Mouse (Mus musculus) embryonic fibroblast, embryonic 13.5 days (primary cell): ENCODE measurements around the gene Pdpr.

Experiments
- CTCF ChIP-seq: IDR thresholded peaks from 2 replicates; pipeline ENCODE4 v1.5.1; 2011; ENCODE audit warnings: mild to moderate bottlenecking, control low read depth, low read length, moderate library complexity, borderline replicate concordance; ENCODE audit not compliant: insufficient read depth
- POLR2A ChIP-seq: IDR thresholded peaks from 2 replicates; pipeline ENCODE4 v1.6.1; 2011; ENCODE audit warnings: low read depth, mild to moderate bottlenecking, control low read depth, low read length, moderate library complexity

DNA sequence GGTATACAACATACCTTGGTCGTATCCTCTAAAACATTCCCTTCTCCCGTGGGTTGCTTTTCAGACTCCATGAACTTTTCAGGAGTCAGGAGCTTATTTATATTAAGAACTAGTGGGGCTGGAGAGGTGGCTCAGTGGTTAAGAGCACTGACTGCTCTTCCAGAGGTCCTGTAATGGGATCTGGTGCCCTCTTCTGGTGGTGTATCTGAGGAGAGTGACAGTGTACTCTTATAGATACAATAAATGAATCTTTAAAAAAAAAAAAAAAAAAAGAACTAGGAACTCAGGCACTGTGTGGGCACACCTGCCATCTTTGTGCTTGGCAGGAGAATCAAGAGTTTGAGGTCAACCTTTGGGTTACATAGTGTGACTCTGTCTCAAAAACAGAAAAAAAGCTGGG is 45.7 kb upstream of the Pdpr start:
- no peak for TF ChIP-seq CTCF
- TF ChIP-seq POLR2A = no peak
